Mouse (Mus musculus): ENCODE data around the gene Dars.

- TF ChIP-seq CTCF (IDR thresholded peaks at IDR 0.05; ENCODE audit: low read depth, low read length) (no peak), POLR2A (IDR thresholded peaks at IDR 0.05; ENCODE audit: borderline replicate concordance, low read depth, low read length) (no peak)
Measured at GRCm38 (mm10) chr1:128459011-128459410, 41.8 kb upstream of the Dars start.
